Mouse (Mus musculus): ENCODE measurements around the gene St3gal3. TPM values are rescaled to one million over a fixed set of nuclear protein-coding genes. Genes with fewer than 3 reads are reported as not detected.

St3gal3 gene
- polyA plus RNA-seq, 1 experiment from 2014 or later = 14.1 TPM

DNA sequence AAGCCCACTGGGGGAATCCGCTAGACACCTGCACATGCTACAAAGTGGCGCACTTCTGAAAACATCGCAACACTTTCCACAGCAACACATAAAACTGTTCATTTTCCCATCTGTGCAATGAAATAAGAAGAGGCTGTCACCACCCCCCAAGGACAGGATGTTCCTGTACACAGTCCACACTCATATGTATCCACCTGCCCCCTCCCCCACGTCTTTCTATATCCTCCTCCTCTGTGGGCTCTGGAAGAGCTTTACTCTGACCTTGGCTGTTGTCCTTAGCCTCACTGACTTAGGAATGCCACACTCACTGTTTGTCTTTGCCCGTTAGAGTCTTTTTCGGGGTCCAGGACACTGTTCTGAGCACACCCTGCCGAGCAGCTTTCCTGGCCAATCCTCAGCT is 62.8 kb downstream of the St3gal3 start:
- no peak overlapping the region for H3K27ac ChIP-seq (ENCODE audit: low read length)
- 76% methylated on average over 7 of the region's 7 CpGs for WGBS
- no peaks in the 10 kb centered on the region for H3K36me3 ChIP-seq (ENCODE audit: control insufficient read depth, insufficient read depth)
- no peak overlapping the region for H3K4me2 ChIP-seq (ENCODE audit: low read length)
- H3K9ac ChIP-seq (replicated peaks; ENCODE audit: low read depth, low read length) = no peak overlapping the region
- no peak for ATAC-seq
- H3K27me3 ChIP-seq (replicated peaks; ENCODE audit: control insufficient read depth, insufficient read depth, low read length) = no peaks in the 10 kb centered on the region
- no peaks in the 10 kb centered on the region for H3K4me1 ChIP-seq (replicated peaks; ENCODE audit: control insufficient read depth, insufficient read depth, low read length)
- H3K4me3 ChIP-seq (replicated peaks; ENCODE audit: low read length) = no peak overlapping the region
- no peaks in the 10 kb centered on the region for H3K9me3 ChIP-seq (ENCODE audit: control insufficient read depth, low read length)

- WGBS = 94% methylated on average over 9 of the region's 9 CpGs
- Histone ChIP-seq H3K4me1 (replicated peaks; ENCODE audit: control insufficient read depth, insufficient read depth, low read length) (no peaks in the 10 kb centered on the region), H3K27ac (ENCODE audit: low read length) (no peak overlapping the region), H3K36me3 (ENCODE audit: control insufficient read depth, insufficient read depth) (no peaks in the 10 kb centered on the region), H3K4me2 (ENCODE audit: low read length) (no peak overlapping the region), H3K9ac (replicated peaks; ENCODE audit: low read depth, low read length) (no peak overlapping the region), H3K27me3 (replicated peaks; ENCODE audit: control insufficient read depth, insufficient read depth, low read length) (no peaks in the 10 kb centered on the region), H3K4me3 (replicated peaks; ENCODE audit: low read length) (no peak overlapping the region), H3K9me3 (ENCODE audit: control insufficient read depth, low read length) (no peaks in the 10 kb centered on the region)
- no peak for ATAC-seq
Measured at GRCm38 (mm10) chr4:118070255-118071234, 64.2 kb downstream of the St3gal3 start.

- Histone ChIP-seq H3K9me3 (ENCODE audit: control insufficient read depth, low read length) (no peaks in the 10 kb centered on the region), H3K36me3 (ENCODE audit: control insufficient read depth, insufficient read depth) (no peaks in the 10 kb centered on the region), H3K4me1 (replicated peaks; ENCODE audit: control insufficient read depth, insufficient read depth, low read length) (0 out of 2 replicates have a peak, but pooled peaks cover 2% of the 10 kb centered on the region), H3K9ac (replicated peaks; ENCODE audit: low read depth, low read length) (no peak overlapping the region), H3K4me3 (replicated peaks; ENCODE audit: low read length) (no peak overlapping the region), H3K27me3 (replicated peaks; ENCODE audit: control insufficient read depth, insufficient read depth, low read length) (no peaks in the 10 kb centered on the region), H3K4me2 (ENCODE audit: low read length) (no peak overlapping the region), H3K27ac (ENCODE audit: low read length) (no peak overlapping the region)
- 60% methylated on average over 9 of the region's 9 CpGs for WGBS
- ATAC-seq = no peak
Measured at GRCm38 (mm10) chr4:118061809-118062463, 72.8 kb downstream of the St3gal3 start.

- H3K27me3 ChIP-seq (replicated peaks; ENCODE audit: control insufficient read depth, insufficient read depth, low read length) = no peaks in the 10 kb centered on the region
- WGBS = 96% methylated on average over 13 of the region's 13 CpGs
- no peak for ATAC-seq
Measured at GRCm38 (mm10) chr4:118060915-118061530, 73.7 kb downstream of the St3gal3 start.

DNA sequence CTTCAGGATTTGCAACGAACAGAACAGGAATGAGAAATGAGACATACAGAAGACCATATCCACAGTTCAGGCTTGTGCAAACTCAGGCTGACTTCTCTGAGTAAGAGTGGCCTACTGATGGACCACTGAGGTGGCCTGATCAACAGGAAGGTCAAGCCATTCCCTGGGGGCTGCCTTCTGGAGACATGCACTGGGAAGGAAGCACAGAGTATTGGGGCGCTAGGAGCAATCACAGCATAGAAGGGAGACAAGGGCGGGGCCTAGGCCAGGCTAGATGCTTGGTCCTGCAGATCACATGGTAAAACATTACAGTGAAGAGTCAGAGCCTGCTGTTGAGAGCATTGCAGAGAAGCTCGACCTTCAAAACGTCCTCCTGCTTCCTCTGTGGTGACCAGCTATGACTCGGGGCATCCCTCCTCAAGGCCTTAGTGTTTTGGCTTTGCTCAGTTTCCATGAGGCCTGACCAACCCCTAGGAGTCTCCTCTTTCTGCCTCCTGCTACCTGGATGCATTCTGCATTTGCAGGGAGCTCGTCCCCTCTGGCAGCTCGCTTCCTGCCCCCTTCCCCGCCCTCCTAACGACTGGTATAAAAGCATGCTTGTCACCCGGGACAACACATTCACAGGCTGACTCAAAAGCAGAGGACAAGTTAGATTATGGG is 74.8 kb downstream of the St3gal3 start:
- 0 out of 2 replicates have a peak, but pooled peaks have one; percentile 31 for ATAC-seq
- Histone ChIP-seq H3K4me1 (replicated peaks; ENCODE audit: control insufficient read depth, insufficient read depth, low read length) (0 out of 2 replicates have a peak, but pooled peaks cover 2% of the 10 kb centered on the region), H3K9me3 (ENCODE audit: control insufficient read depth, low read length) (no peaks in the 10 kb centered on the region), H3K27ac (ENCODE audit: low read length) (no peak overlapping the region), H3K36me3 (ENCODE audit: control insufficient read depth, insufficient read depth) (no peaks in the 10 kb centered on the region), H3K9ac (replicated peaks; ENCODE audit: low read depth, low read length) (no peak overlapping the region), H3K4me2 (ENCODE audit: low read length) (no peak overlapping the region), H3K4me3 (replicated peaks; ENCODE audit: low read length) (no peak overlapping the region), H3K27me3 (replicated peaks; ENCODE audit: control insufficient read depth, insufficient read depth, low read length) (no peaks in the 10 kb centered on the region)
- 61% methylated on average over 11 of the region's 11 CpGs for WGBS

More at GRCm38 (mm10) chr4:118060915-118061530, 73.7 kb downstream of the St3gal3 start:
- H3K4me2 ChIP-seq (ENCODE audit: low read length) = no peak overlapping the region
- H3K36me3 ChIP-seq (ENCODE audit: control insufficient read depth, insufficient read depth) = no peaks in the 10 kb centered on the region
- no peaks in the 10 kb centered on the region for H3K9me3 ChIP-seq (ENCODE audit: control insufficient read depth, low read length)
- H3K4me3 ChIP-seq (replicated peaks; ENCODE audit: low read length) = no peak overlapping the region
- H3K4me1 ChIP-seq (replicated peaks; ENCODE audit: control insufficient read depth, insufficient read depth, low read length) = 0 out of 2 replicates have a peak, but pooled peaks cover 2% of the 10 kb centered on the region
- no peak overlapping the region for H3K9ac ChIP-seq (replicated peaks; ENCODE audit: low read depth, low read length)
- H3K27ac ChIP-seq (ENCODE audit: low read length) = no peak overlapping the region

DNA sequence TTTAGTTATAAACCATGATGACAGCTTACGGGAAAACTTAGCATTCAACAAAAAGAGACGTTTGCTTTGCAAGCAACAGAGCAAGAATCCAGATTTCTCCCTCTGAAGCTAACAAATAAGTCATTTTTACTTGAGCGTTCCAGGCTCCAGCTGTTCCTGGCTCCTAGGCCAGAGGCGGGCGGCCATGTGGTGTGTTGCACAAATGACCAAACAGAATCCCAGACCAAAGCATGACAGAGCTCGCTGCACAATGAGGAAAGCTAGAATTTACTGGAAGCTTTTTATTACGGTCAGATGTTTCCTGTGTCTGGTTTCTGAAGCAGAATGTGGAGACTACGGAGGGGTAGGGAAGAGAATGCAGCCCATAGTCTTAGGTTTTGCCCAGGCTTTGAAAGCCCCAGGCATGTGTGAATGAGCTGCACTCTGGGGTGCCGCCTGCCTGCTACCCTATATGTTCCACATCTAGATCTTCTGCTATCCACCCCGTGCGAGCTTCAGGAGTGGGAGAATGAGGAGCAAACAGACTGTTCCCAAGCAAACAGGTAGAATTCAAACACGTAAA is 76.5 kb downstream of the St3gal3 start:
- no peak overlapping the region for H3K4me2 ChIP-seq (ENCODE audit: low read length)
- no peaks in the 10 kb centered on the region for H3K9me3 ChIP-seq (ENCODE audit: control insufficient read depth, low read length)
- ATAC-seq = no peak
- no peaks in the 10 kb centered on the region for H3K36me3 ChIP-seq (ENCODE audit: control insufficient read depth, insufficient read depth)
- H3K4me3 ChIP-seq (replicated peaks; ENCODE audit: low read length) = no peak overlapping the region
- 62% methylated on average over 12 of the region's 12 CpGs for WGBS
- no peak overlapping the region for H3K27ac ChIP-seq (ENCODE audit: low read length)
- H3K9ac ChIP-seq (replicated peaks; ENCODE audit: low read depth, low read length) = no peak overlapping the region
- H3K27me3 ChIP-seq (replicated peaks; ENCODE audit: control insufficient read depth, insufficient read depth, low read length) = no peaks in the 10 kb centered on the region
- H3K4me1 ChIP-seq (replicated peaks; ENCODE audit: control insufficient read depth, insufficient read depth, low read length) = 0 out of 2 replicates have a peak, but pooled peaks cover 2% of the 10 kb centered on the region

DNA sequence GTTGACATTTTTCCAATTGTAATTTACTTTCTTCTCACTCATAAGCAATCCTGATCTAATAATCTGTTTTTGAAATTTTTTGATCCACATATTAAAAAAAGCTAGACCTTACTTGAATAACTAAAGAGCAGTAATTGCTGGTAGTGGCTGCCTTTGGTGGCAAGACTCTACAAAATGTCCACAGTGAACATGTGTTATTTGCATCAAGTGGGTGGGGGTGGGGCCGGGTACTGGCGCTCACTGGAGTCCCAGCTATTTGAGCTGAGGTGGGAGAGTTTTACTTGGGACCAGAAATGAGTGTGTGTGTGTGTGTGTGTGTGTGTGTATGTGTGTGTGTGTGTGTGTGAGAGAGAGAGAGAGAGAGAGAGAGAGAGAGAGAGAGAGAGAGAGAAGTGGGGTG is 77.6 kb downstream of the St3gal3 start:
- no peak overlapping the region for H3K27ac ChIP-seq (ENCODE audit: low read length)
- no peak for ATAC-seq
- H3K4me1 ChIP-seq (replicated peaks; ENCODE audit: control insufficient read depth, insufficient read depth, low read length) = 0 out of 2 replicates have a peak, but pooled peaks cover 2% of the 10 kb centered on the region
- no peaks in the 10 kb centered on the region for H3K9me3 ChIP-seq (ENCODE audit: control insufficient read depth, low read length)
- no peak overlapping the region for H3K9ac ChIP-seq (replicated peaks; ENCODE audit: low read depth, low read length)
- no peak overlapping the region for H3K4me3 ChIP-seq (replicated peaks; ENCODE audit: low read length)
- no peaks in the 10 kb centered on the region for H3K27me3 ChIP-seq (replicated peaks; ENCODE audit: control insufficient read depth, insufficient read depth, low read length)
- H3K36me3 ChIP-seq (ENCODE audit: control insufficient read depth, insufficient read depth) = no peaks in the 10 kb centered on the region
- WGBS = 60% methylated on average over 2 of the region's 2 CpGs
- H3K4me2 ChIP-seq (ENCODE audit: low read length) = no peak overlapping the region

- ATAC-seq = no peak
- H3K9ac ChIP-seq (replicated peaks; ENCODE audit: low read depth, low read length) = no peak overlapping the region
- H3K4me2 ChIP-seq (ENCODE audit: low read length) = no peak overlapping the region
- H3K36me3 ChIP-seq (ENCODE audit: control insufficient read depth, insufficient read depth) = no peaks in the 10 kb centered on the region
- H3K27ac ChIP-seq (ENCODE audit: low read length) = no peak overlapping the region
- no peak overlapping the region for H3K4me3 ChIP-seq (replicated peaks; ENCODE audit: low read length)
- H3K27me3 ChIP-seq (replicated peaks; ENCODE audit: control insufficient read depth, insufficient read depth, low read length) = no peaks in the 10 kb centered on the region
- 86% methylated on average over 8 of the region's 8 CpGs for WGBS
- no peaks in the 10 kb centered on the region for H3K4me1 ChIP-seq (replicated peaks; ENCODE audit: control insufficient read depth, insufficient read depth, low read length)
- H3K9me3 ChIP-seq (ENCODE audit: control insufficient read depth, low read length) = no peaks in the 10 kb centered on the region
Measured at GRCm38 (mm10) chr4:118054615-118055014, 80.1 kb downstream of the St3gal3 start.

Data from forebrain, embryonic 16.5 days (tissue).